Mouse (Mus musculus) liver, adult 2 months (tissue): ENCODE results near the gene H2al1g. TPM values are rescaled to one million over a fixed set of nuclear protein-coding genes. Genes with fewer than 3 reads are reported as not detected.

Experiments
- DNase-seq: peaks from one replicate; pipeline ENCODE4 v3.0.0-alpha.2; 2011; ENCODE audit warnings: low read depth, low spot score; ENCODE audit errors: extremely low read depth
- H3K27ac ChIP-seq: fragments of 200-500 bp; replicated peaks from 2 replicates; pipeline ENCODE4 v1.5.1; 2012; ENCODE audit warnings: low read depth, mild to moderate bottlenecking, control low read depth, inconsistent platforms, low read length; ENCODE audit not compliant: insufficient read depth
- H3K27me3 ChIP-seq: fragments of 200-500 bp; 2 replicates; pipeline ENCODE4 v1.6.1; 2012; ENCODE audit warnings: mild to moderate bottlenecking, moderate library complexity, low read length, inconsistent platforms; ENCODE audit not compliant: control insufficient read depth, insufficient read depth
- H3K36me3 ChIP-seq: fragments of 200-500 bp; 2 replicates; pipeline ENCODE4 v1.6.1; 2012; ENCODE audit warnings: low read length, inconsistent platforms; ENCODE audit not compliant: control insufficient read depth, insufficient read depth
- H3K4me1 ChIP-seq: fragments of 200-500 bp; 2 replicates; pipeline ENCODE4 v1.6.1; 2011; ENCODE audit warnings: low read length; ENCODE audit not compliant: control insufficient read depth, insufficient read depth
- H3K4me3 ChIP-seq: fragments of 200-500 bp; 2 replicates; pipeline ENCODE4 v1.5.1; 2011; ENCODE audit warnings: low read depth, mild to moderate bottlenecking, control low read depth, low read length, moderate library complexity; ENCODE audit not compliant: insufficient read depth
- H3K79me2 ChIP-seq: fragments of 200-500 bp; 2 replicates; pipeline ENCODE4 v1.6.1; 2012; ENCODE audit warnings: inconsistent platforms, mild to moderate bottlenecking, low read length, moderate library complexity; ENCODE audit not compliant: control insufficient read depth, insufficient read depth
- H3K9ac ChIP-seq: fragments of 200-500 bp; 2 replicates; pipeline ENCODE4 v1.6.1; 2012; ENCODE audit warnings: low read depth, mild to moderate bottlenecking, control low read depth, inconsistent platforms, low read length
- CTCF ChIP-seq: fragments of 200-500 bp; IDR thresholded peaks from 2 replicates; pipeline ENCODE4 v1.5.1; 2011; ENCODE audit warnings: low read depth, low read length, control low read depth
- POLR2A ChIP-seq: fragments of 200-500 bp; IDR thresholded peaks from 2 replicates; pipeline ENCODE4 v1.6.1; 2011; ENCODE audit warnings: low read length, control low read depth; ENCODE audit not compliant: insufficient read depth; ENCODE audit errors: extremely low read depth
- WGBS: fragments of 180-500 bp; shearing (Covaris S2); methylation state at CpG from one replicate; pipeline ENCODE4 v1.1.7; 2018; 5-methylcytosine and 5-hydroxymethylcytosine counted together
- polyA plus RNA-seq: library from polyadenylated mRNA; depleted of rRNA; stranded (reverse); fragments of >200 nt; gene quantifications from 2 replicates; pipeline ENCODE4 v1.2.3, GENCODE M21; 2012; rRNA removed
- total RNA-seq: library from RNA; depleted of rRNA; stranded (reverse); fragments of >200 nt; gene quantifications from 2 replicates; pipeline ENCODE4 v1.2.3, GENCODE M21; 2014; rRNA removed

Gene H2al1g
- total and polyA plus RNA-seq, 2 experiments, result not detected

DNA sequence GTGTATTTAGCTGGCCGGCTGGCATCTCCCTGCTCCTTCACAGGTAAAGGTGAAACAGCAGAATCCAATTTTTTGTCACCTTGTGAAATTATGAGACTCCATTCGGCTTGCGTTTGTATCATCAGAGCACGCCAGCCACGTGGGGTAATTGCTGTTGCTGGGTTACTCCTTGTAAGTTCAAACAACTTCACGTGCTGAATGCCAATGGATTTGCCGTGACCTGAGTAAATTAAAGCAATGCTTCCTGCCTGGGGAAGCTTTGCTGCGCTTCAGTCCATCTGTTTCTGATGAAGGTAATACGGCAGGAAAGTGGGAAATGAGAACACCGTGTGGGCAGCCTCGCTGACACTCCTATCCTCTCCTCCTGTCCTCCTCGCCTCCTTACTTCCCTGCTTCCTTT lies 47.1 kb downstream of the H2al1g start:
- Histone ChIP-seq H3K9ac (no peak overlapping the region), H3K27ac (no peak overlapping the region), H3K4me1 (no peaks in the 10 kb centered on the region), H3K79me2 (no peaks in the 10 kb centered on the region), H3K27me3 (no peaks in the 10 kb centered on the region), H3K36me3 (no peaks in the 10 kb centered on the region), H3K4me3 (no peak overlapping the region)
- DNase-seq, result no peak
- 60% methylated on average over 12 of the region's 12 CpGs for WGBS
- TF ChIP-seq CTCF (no peak), POLR2A (no peak)

Other genes starting within 250 kb of the H2al1g start
- gene H2al1a, start 19.0 kb upstream of the H2al1g start, total RNA-seq, result not detected in 2 replicates
- gene H2al1a, start 19.0 kb upstream of the H2al1g start, polyA plus RNA-seq, result not detected in 2 replicates
- not detected in 2 replicates for gene H2al1b, start 15.8 kb upstream of the H2al1g start, total RNA-seq
- not detected in 2 replicates for gene H2al1b, start 15.8 kb upstream of the H2al1g start, polyA plus RNA-seq
- gene H2al1c, start 12.6 kb upstream of the H2al1g start, total RNA-seq, result not detected in 2 replicates
- not detected in 2 replicates for gene H2al1c, start 12.6 kb upstream of the H2al1g start, polyA plus RNA-seq
- gene H2al1d, start 9.4 kb upstream of the H2al1g start, total RNA-seq, result not detected in 2 replicates
- gene H2al1d, start 9.4 kb upstream of the H2al1g start, polyA plus RNA-seq, result not detected in 2 replicates
- not detected in 2 replicates for gene H2al1e, start 6.3 kb upstream of the H2al1g start, total RNA-seq
- gene H2al1e, start 6.3 kb upstream of the H2al1g start, polyA plus RNA-seq, result not detected in 2 replicates
- gene H2al1f, start 3.1 kb upstream of the H2al1g start, total RNA-seq, result not detected in 2 replicates
- gene H2al1f, start 3.1 kb upstream of the H2al1g start, polyA plus RNA-seq, result not detected in 2 replicates
- not detected in 2 replicates for gene H2al1h, start 3.2 kb downstream of the H2al1g start, total RNA-seq
- gene H2al1h, start 3.2 kb downstream of the H2al1g start, polyA plus RNA-seq, result not detected in 2 replicates
- gene H2al1i, start 6.4 kb downstream of the H2al1g start, total RNA-seq, result not detected in 2 replicates
- not detected in 2 replicates for gene H2al1i, start 6.4 kb downstream of the H2al1g start, polyA plus RNA-seq
- not detected in 2 replicates for gene H2al1j, start 9.6 kb downstream of the H2al1g start, total RNA-seq
- gene H2al1j, start 9.6 kb downstream of the H2al1g start, polyA plus RNA-seq, result not detected in 2 replicates